Mouse (Mus musculus): Measurements from ENCODE around the gene Srl.
"Not testable (repeated sequence)": the region's sequence is repeated elsewhere in the genome, so short reads cannot be mapped to it uniquely, and the experiment has no call there.

Srl gene

GRCm38 (mm10) chr16:4541501-4542198 lies at the start of gene Srl:
Gene Srl (minus strand): TSS chr16:4541816.
- peak; percentile 100 for DNase-seq (ENCODE audit: low spot score in 2 of 2)

- no peak for DNase-seq (ENCODE audit: low spot score in 2 of 2)
Observed at GRCm38 (mm10) chr16:4590236-4590635, 48.6 kb upstream of the Srl start.

- DNase-seq (ENCODE audit: low spot score in 2 of 2): peak; percentile 41 to 51
Observed at GRCm38 (mm10) chr16:4587516-4588210, 46.0 kb upstream of the Srl start.

GRCm38 (mm10) chr16:4586531-4587123 lies 45.0 kb upstream of the Srl start:
- peak; percentile 99 for DNase-seq (ENCODE audit: low spot score in 2 of 2)

GRCm38 (mm10) chr16:4585642-4586530 lies 44.3 kb upstream of the Srl start:
- DNase-seq (ENCODE audit: low spot score in 2 of 2): no peak

GRCm38 (mm10) chr16:4584438-4584837 lies 42.8 kb upstream of the Srl start:
- no peak for DNase-seq (ENCODE audit: low spot score in 2 of 2)

GRCm38 (mm10) chr16:4583807-4584206 lies 42.2 kb upstream of the Srl start:
- DNase-seq (ENCODE audit: low spot score in 2 of 2): no peak

GRCm38 (mm10) chr16:4581179-4581578 lies 39.6 kb upstream of the Srl start:
- DNase-seq (ENCODE audit: low spot score in 2 of 2): not testable (repeated sequence)

GRCm38 (mm10) chr16:4578630-4579029 lies 37.0 kb upstream of the Srl start:
- no peak for DNase-seq (ENCODE audit: low spot score in 2 of 2)

- DNase-seq (ENCODE audit: low spot score in 2 of 2): no peak
Observed at GRCm38 (mm10) chr16:4576873-4577272, 35.3 kb upstream of the Srl start.

- no peak for DNase-seq (ENCODE audit: low spot score in 2 of 2)
Observed at GRCm38 (mm10) chr16:4576038-4576437, 34.4 kb upstream of the Srl start.

- no peak for DNase-seq (ENCODE audit: low spot score in 2 of 2)
Observed at GRCm38 (mm10) chr16:4570737-4571136, 29.1 kb upstream of the Srl start.

- DNase-seq (ENCODE audit: low spot score in 2 of 2): peak; percentile 70 to 76
Observed at GRCm38 (mm10) chr16:4567912-4568311, 26.3 kb upstream of the Srl start.

GRCm38 (mm10) chr16:4560145-4560952 lies 18.7 kb upstream of the Srl start:
- DNase-seq (ENCODE audit: low spot score in 2 of 2): peak; percentile 77 to 81

GRCm38 (mm10) chr16:4559715-4560144 lies 18.1 kb upstream of the Srl start, which contains the start of gene Tfap4:
Gene Tfap4 (minus strand): TSS chr16:4559854.
- DNase-seq (ENCODE audit: low spot score in 2 of 2): peak; percentile 89 to 92

- DNase-seq (ENCODE audit: low spot score in 2 of 2): peak; percentile 68 to 76
Observed at GRCm38 (mm10) chr16:4558980-4559631, 17.5 kb upstream of the Srl start.

- peak; percentile 87 to 90 for DNase-seq (ENCODE audit: low spot score in 2 of 2)
Observed at GRCm38 (mm10) chr16:4558384-4558979, 16.9 kb upstream of the Srl start.

- peak; percentile 56 to 65 for DNase-seq (ENCODE audit: low spot score in 2 of 2)
Observed at GRCm38 (mm10) chr16:4557949-4558348, 16.3 kb upstream of the Srl start.

- no peak for DNase-seq (ENCODE audit: low spot score in 2 of 2)
Observed at GRCm38 (mm10) chr16:4557085-4557484, 15.5 kb upstream of the Srl start.

- no peak for DNase-seq (ENCODE audit: low spot score in 2 of 2)
Observed at GRCm38 (mm10) chr16:4555555-4555954, 13.9 kb upstream of the Srl start.

Measured in heart, adult 9 months (tissue).